Mouse (Mus musculus): Measurements from ENCODE around the gene Slc7a9.

- TF ChIP-seq CTCF (IDR thresholded peaks at IDR 0.05; ENCODE audit: borderline replicate concordance, insufficient read depth, low read length) (no peak), POLR2A (IDR thresholded peaks at IDR 0.05; ENCODE audit: low read depth, low read length) (no peak)
Measured at GRCm38 (mm10) chr7:35447501-35447900, 1.1 kb upstream of the Slc7a9 start.

Data from embryonic fibroblast, embryonic 13.5 days (primary cell).